Mouse (Mus musculus) olfactory bulb, adult 2 months (tissue): ENCODE results near the gene Thsd7a. TPM values are rescaled to one million over a fixed set of nuclear protein-coding genes. Genes with fewer than 3 reads are reported as not detected.

Experiments used
- H3K27ac ChIP-seq: fragments of 200-500 bp; 2 replicates; pipeline ENCODE4 v1.5.1; 2012; ENCODE audit warnings: low read depth, low read length; ENCODE audit not compliant: insufficient read depth
- H3K4me1 ChIP-seq: fragments of 200-500 bp; 2 replicates; pipeline ENCODE4 v1.6.1; 2012; ENCODE audit warnings: low read length; ENCODE audit not compliant: control insufficient read depth, insufficient read depth
- H3K4me3 ChIP-seq: fragments of 200-500 bp; 2 replicates; pipeline ENCODE4 v1.5.1; 2012; ENCODE audit warnings: mild to moderate bottlenecking, low read depth, low read length, moderate library complexity; ENCODE audit not compliant: insufficient read depth
- CTCF ChIP-seq: fragments of 200-500 bp; IDR thresholded peaks from 2 replicates; pipeline ENCODE4 v1.5.1; 2012; ENCODE audit warnings: low read depth, mild to moderate bottlenecking, low read length, moderate library complexity; ENCODE audit not compliant: insufficient read depth
- POLR2A ChIP-seq: fragments of 200-500 bp; IDR thresholded peaks from 2 replicates; pipeline ENCODE4 v1.6.1; 2012; ENCODE audit warnings: mild to moderate bottlenecking, low read depth, low read length, moderate library complexity; ENCODE audit not compliant: insufficient read depth
- WGBS: fragments of 180-500 bp; shearing (Covaris S2); methylation state at CpG from one replicate; pipeline ENCODE4 v1.1.7; 2018; 5-methylcytosine and 5-hydroxymethylcytosine counted together
- polyA plus RNA-seq: library from polyadenylated mRNA; stranded (reverse); fragments of >200 nt; gene quantifications from 2 replicates; pipeline ENCODE4 v1.2.4, GENCODE M21; 2012; ENCODE audit warnings: low replicate concordance; ENCODE audit not compliant: missing spikeins, insufficient read depth, insufficient read length

The Thsd7a gene
- polyA plus RNA-seq, 1 experiment = not detected

GRCm38 (mm10) chr6:12544096-12544495, 205.1 kb downstream of the Thsd7a start:
- Histone ChIP-seq H3K4me3 (no peak overlapping the region), H3K27ac (no peak overlapping the region), H3K4me1 (no peaks in the 10 kb centered on the region)
- TF ChIP-seq CTCF (no peak), POLR2A (no peak)
- 62% methylated on average over 5 of the region's 5 CpGs for WGBS

DNA sequence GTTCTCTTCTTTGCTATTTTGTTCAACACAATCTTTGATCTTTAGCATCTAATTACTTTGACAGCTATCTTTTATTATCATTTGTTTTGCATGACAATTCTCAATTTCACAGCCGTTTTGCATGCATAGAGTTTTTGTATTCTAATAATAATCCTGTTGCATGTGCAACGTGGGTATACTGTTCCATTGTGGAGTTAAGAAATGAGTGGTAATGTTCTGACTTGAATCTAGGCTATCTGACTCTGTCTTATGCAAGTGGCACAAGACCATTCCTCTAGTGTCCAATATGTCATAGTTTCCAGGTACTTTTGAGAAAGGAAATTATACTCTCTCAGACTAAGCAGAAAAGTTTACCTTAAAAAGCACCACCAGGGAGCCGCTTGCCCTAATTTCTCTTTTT, 206.7 kb downstream of the Thsd7a start:
- Histone ChIP-seq H3K27ac (no peak overlapping the region), H3K4me1 (no peaks in the 10 kb centered on the region), H3K4me3 (no peak overlapping the region)
- TF ChIP-seq CTCF (no peak), POLR2A (no peak)
- 68% methylated on average over 3 of the region's 3 CpGs for WGBS

DNA sequence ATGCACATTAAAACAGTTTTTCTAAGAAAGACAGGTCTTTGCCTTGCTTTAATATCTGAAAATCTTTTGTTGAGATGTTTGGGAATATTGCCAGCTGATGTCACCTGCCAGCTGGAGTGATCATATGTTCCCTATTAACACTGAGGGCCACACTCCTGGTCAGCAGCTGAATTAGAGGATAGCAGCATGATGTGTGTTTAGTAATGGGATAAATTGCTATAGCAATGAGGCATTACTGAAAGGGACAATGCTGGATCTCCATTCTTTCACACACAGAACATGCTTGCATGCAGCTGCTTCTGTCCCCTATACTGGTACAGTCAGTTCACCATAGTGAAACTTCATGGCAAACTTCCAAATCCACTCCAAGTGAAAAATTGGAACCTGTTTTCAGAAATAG, 230.1 kb downstream of the Thsd7a start:
- H3K4me1 ChIP-seq = no peaks in the 10 kb centered on the region
- TF ChIP-seq POLR2A (no peak), CTCF (no peak)
- no peak overlapping the region for H3K4me3 ChIP-seq
- no peak overlapping the region for H3K27ac ChIP-seq

DNA sequence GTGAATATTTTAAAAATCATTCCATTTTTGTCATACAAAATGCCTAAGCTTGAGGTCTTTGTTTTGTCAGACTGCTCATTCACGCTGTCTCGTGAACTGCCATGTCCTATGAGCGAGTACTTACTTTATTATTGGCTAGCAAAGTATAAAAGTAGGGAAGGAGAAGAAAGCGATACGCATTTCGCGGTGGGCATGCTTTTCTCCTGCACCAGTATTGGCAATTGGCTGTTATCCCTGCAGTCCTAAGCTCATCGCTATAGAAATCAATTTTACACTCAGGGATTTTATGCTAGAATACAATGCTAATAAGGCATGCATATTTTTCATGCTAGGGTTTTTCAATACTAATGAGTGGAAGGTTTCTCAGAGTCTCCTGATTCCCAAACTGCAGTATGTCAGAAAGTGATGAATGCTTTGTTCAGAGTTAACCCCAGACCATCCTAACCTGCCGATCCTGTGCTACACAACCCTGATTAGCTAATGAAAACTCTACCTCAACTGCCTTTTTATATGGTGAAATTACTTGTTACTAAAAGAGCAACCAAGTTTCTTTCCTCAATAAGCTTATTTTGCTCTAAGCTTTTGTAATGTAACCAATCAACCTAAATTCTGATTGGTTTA, 230.8 kb downstream of the Thsd7a start:
- whole genome bisulfite sequencing = 89% methylated on average over 9 of the region's 9 CpGs
- no peak overlapping the region for H3K27ac ChIP-seq
- no peak overlapping the region for H3K4me3 ChIP-seq
- no peaks in the 10 kb centered on the region for H3K4me1 ChIP-seq
- no peak for TF ChIP-seq POLR2A
- TF ChIP-seq CTCF = no peak

DNA sequence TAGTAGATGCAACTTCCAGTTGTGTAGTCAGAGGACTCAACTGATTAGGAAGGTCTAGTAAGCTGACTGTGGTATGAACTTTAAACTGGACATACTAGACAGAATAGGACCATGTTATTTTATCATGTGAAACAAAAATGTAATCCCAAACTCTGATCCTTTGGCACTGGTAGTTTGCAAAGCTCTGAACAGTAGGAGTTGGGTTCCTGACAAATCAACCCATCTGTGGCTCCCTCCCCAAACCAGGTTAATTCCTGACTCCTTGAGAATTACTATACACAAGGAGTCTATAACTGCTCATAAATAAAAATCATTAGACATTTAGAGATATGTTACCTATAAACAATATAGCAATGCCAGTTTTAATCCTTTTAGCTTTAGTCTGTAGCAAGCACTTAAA, 231.5 kb downstream of the Thsd7a start:
- no peak overlapping the region for H3K4me3 ChIP-seq
- no peak overlapping the region for H3K27ac ChIP-seq
- no peaks in the 10 kb centered on the region for H3K4me1 ChIP-seq
- TF ChIP-seq CTCF (no peak), POLR2A (no peak)

GRCm38 (mm10) chr6:12506877-12507276, 242.3 kb downstream of the Thsd7a start:
- no peak overlapping the region for H3K4me3 ChIP-seq
- TF ChIP-seq CTCF (no peak), POLR2A (no peak)
- H3K27ac ChIP-seq = no peak overlapping the region
- no peaks in the 10 kb centered on the region for H3K4me1 ChIP-seq
- WGBS = 77% methylated on average over 2 of the region's 2 CpGs

DNA sequence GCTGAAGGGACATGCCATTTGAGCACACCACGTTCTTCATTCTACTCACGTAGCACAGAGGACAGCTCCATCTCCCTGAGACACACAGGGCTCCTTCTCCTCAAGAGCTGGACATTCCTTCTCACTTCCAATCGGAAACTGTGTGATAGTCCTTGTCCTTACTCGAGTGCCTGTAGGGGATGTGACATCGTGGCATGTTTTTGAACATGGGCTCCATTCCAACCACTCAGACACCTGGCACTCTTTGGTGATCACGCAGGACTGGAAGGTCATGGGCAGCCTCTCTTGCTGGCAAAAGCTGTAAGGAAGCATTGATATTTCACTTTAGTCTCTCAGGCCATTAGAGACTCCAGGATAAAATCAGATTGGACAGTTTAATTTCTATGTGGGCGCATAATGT, 245.3 kb downstream of the Thsd7a start:
- Histone ChIP-seq H3K27ac (no peak overlapping the region), H3K4me3 (no peak overlapping the region), H3K4me1 (no peaks in the 10 kb centered on the region)
- TF ChIP-seq POLR2A (no peak), CTCF (no peak)
- 90% methylated on average over 7 of the region's 7 CpGs for WGBS

DNA sequence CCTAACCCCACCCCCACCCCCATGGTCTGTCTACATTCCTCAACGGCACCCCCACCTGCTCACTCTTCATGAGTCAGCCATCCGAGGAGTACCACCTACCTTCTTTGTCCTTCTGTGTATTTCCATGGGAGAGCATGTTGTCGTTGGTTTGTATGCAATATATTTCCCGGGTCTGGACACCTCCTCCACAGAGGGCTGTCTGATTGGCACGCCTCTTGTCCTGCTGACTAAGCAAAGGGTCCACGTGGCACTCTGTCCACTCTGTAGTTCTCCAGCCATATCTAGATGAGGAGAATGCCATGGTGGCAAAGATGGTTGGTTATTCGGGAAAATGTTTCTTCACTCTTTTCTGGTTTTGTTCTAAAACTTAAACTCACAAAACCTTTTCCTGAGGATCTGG, 248.3 kb downstream of the Thsd7a start:
- 79% methylated on average over 7 of the region's 7 CpGs for WGBS
- no peaks in the 10 kb centered on the region for H3K4me1 ChIP-seq
- no peak for TF ChIP-seq POLR2A
- TF ChIP-seq CTCF = no peak
- H3K4me3 ChIP-seq = no peak overlapping the region
- no peak overlapping the region for H3K27ac ChIP-seq

DNA sequence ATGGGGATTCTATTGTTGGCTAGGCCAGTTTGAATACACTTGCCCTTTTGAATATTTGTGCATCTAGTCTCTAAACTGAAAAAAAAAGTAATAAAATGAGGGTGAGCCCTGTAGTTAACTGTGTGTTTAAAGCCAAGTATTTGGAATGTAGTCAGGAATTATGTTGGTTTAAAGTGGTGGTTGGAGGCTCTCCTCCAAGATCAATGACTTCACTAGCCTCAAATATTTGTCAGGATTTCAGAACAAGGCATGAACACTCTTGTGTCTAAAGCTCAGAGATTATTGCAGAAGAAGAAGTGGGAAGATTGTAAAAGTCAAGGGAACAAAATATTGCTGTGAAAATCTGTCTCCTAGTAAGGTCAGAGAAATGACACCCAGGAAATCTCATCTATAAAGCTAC, 249.3 kb downstream of the Thsd7a start:
- Histone ChIP-seq H3K4me1 (no peaks in the 10 kb centered on the region), H3K27ac (no peak overlapping the region)
- TF ChIP-seq CTCF (no peak), POLR2A (no peak)

DNA sequence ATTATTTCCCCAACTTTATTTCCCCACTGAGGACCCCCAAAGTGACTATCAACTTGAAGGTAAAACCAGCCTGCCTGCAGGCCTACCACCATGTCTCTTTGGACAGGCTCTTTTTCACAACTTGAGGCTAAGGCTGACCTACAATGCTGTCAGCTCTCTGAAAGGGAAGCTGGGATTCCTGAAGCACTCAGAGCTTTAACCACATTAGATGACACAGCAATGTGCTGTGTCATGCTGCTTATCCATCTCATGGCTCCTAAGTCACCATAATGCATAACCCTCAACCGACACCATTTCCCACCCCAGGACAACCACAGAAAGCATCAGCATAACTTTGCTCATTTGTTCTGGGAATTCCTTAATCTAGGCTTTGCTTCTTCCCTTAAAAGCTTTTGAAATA, 255.6 kb downstream of the Thsd7a start:
- WGBS = 87% methylated on average over 1 of the region's 1 CpGs
- no peak overlapping the region for H3K4me3 ChIP-seq
- TF ChIP-seq CTCF = no peak
- no peak for TF ChIP-seq POLR2A
- no peak overlapping the region for H3K27ac ChIP-seq
- H3K4me1 ChIP-seq = no peaks in the 10 kb centered on the region

More for the DNA sequence above, 249.3 kb downstream of the Thsd7a start:
- H3K4me3 ChIP-seq = no peak overlapping the region
